In the genomic region with DNA sequence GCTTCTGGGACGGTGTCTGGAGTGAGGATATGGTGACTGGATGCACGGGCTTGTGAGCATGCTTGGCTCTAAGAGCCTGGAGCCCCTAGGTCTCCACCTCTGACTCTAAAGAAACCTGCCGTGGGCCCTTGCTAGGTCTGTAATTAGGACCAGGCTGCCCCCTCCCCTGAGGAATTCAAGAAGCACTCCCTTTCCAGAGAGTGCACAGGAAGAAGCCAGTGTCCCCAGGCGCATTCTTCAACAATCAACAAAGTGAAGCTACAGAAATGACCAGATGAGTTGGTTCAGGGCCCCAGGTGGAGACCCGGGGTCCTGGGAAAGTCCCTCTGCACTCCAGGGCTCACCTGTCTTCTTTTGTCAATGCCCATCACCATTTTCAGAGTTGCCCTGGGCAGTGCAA, we compare ENCODE assay signal across 35 mouse cellular contexts. TPM values are rescaled to one million over a fixed set of nuclear protein-coding genes. Genes with fewer than 3 reads are reported as not detected.
DNase-seq lines count a peak whose midpoint lies in the region; ATAC-seq and TF ChIP-seq lines count a peak whose summit lies in the region.
"Had no signal": no experiment of that assay in that cellular context is flagged by ENCODE, and none has a peak within 500 bp of the region (broad histone marks: within the 10 kb centered on the region; RNA-seq: fewer than 3 reads in every experiment).

No protein-coding gene starts in this region.

- no peak for ATAC-seq in liver, embryonic 11.5 days (replicated peaks; ENCODE audit: low FRiP score)
- ATAC-seq: CD4-positive, CD25-positive, alpha-beta regulatory T cell, adult 4 months; forebrain, embryonic 14.5 days; forebrain, postnatal 0 days; intestine, postnatal 0 days; Patski had no signal

- H3K27me3 ChIP-seq in heart, adult 2 months (ENCODE audit: control insufficient read depth, insufficient read depth, low read length) = no peaks in the 10 kb centered on the region; the same call in 1 of the 2 replicates
- no peaks in the 10 kb centered on the region for H3K27me3 ChIP-seq in ES-Bruce4 (ENCODE audit: control insufficient read depth, insufficient read depth, low read length, poor library complexity, severe bottlenecking)
- H3K27me3 ChIP-seq in embryonic facial prominence, embryonic 10.5 days (replicated peaks; ENCODE audit: low read depth, poor library complexity, severe bottlenecking) = peaks cover 15% of the 10 kb centered on the region; the same call in 1 of the 2 replicates
- no peaks in the 10 kb centered on the region for H3K27me3 ChIP-seq in liver, embryonic 11.5 days (replicated peaks; ENCODE audit: control insufficient read depth, insufficient read depth, low read length)
- H3K27me3 ChIP-seq: embryonic facial prominence, embryonic 13.5 days; hindbrain, embryonic 15.5 days; Patski had no signal

- H3K4me1 ChIP-seq in heart, adult 2 months (ENCODE audit: control insufficient read depth, insufficient read depth, low read length) = no peaks in the 10 kb centered on the region
- peaks cover 9% of the 10 kb centered on the region for H3K4me1 ChIP-seq in ES-Bruce4 (ENCODE audit: control insufficient read depth, insufficient read depth, low read length)
- peaks cover 33% of the 10 kb centered on the region for H3K4me1 ChIP-seq in embryonic facial prominence, embryonic 10.5 days
- no peaks in the 10 kb centered on the region for H3K4me1 ChIP-seq in liver, embryonic 11.5 days (replicated peaks; ENCODE audit: control insufficient read depth, insufficient read depth, low read length)

- DNase-seq in heart, adult 11 months = peak; percentile 86
- DNase-seq in heart, adult 2 months = no peak
- peak; percentile 27 for DNase-seq in ZHBTc4 (ENCODE audit: low read depth, low spot score)
- peak; percentile 55 for DNase-seq in embryonic facial prominence, embryonic 10.5 days (ENCODE audit: low spot score)
- DNase-seq in gastrocnemius, postnatal 4 days (ENCODE audit: low spot score in 2 of 2) = no peak
- DNase-seq in layer of hippocampus, adult 9-10 months (ENCODE audit: low spot score) = no peak
- no peak for DNase-seq in liver, embryonic 11.5 days (ENCODE audit: low spot score)
- DNase-seq: adrenal gland, adult 2 months; adrenal gland, postnatal 14 days; cerebellum, adult 11 months; cerebellum, adult 8-10 months; cerebellum, postnatal 10 days; cerebellum, postnatal 36 days; forebrain, postnatal 0 days; gastrocnemius, adult 2 months; gastrocnemius, postnatal 14 days; kidney, adult 2 months had no signal

- intact Hi-C loops in heart, adult 2 months (cut with DNase I) = no loop called here

- no peak overlapping the region for H3K27ac ChIP-seq in heart, adult 2 months
- H3K27ac ChIP-seq in ES-Bruce4 (ENCODE audit: insufficient read depth, low read length) = no peak overlapping the region
- peak overlapping the region; percentile 7; the same call in 1 of the 2 replicates for H3K27ac ChIP-seq in embryonic facial prominence, embryonic 10.5 days (replicated peaks)
- H3K27ac ChIP-seq in liver, embryonic 11.5 days (ENCODE audit: low read depth, low read length) = no peak overlapping the region
- H3K27ac ChIP-seq: embryonic facial prominence, embryonic 13.5 days; gastrocnemius, adult 2 months; hindbrain, embryonic 12.5 days; hindbrain, embryonic 15.5 days had no signal

- no peak for TF ChIP-seq EP300 in heart, adult 2 months (IDR thresholded peaks at IDR 0.05; ENCODE audit: insufficient read depth, low read depth, low read length)
- TF ChIP-seq EP300 in ES-Bruce4 (IDR thresholded peaks at IDR 0.05; ENCODE audit: insufficient read depth, low read depth, low read length) = 0 out of 2 replicates have a peak, but pooled peaks have one; percentile 29

- no peaks in the 10 kb centered on the region for H3K36me3 ChIP-seq in heart, adult 2 months (ENCODE audit: control insufficient read depth, insufficient read depth, low read length)
- H3K36me3 ChIP-seq in ES-Bruce4 (ENCODE audit: control insufficient read depth, insufficient read depth, low read length, poor library complexity, severe bottlenecking) = no peaks in the 10 kb centered on the region
- H3K36me3 ChIP-seq in embryonic facial prominence, embryonic 10.5 days (replicated peaks) = no peaks in the 10 kb centered on the region
- H3K36me3 ChIP-seq in liver, embryonic 11.5 days (ENCODE audit: control insufficient read depth, insufficient read depth, low read length) = no peaks in the 10 kb centered on the region
- H3K36me3 ChIP-seq: embryonic facial prominence, embryonic 13.5 days; G1E; hindbrain, embryonic 12.5 days; hindbrain, embryonic 15.5 days had no signal

- TF ChIP-seq POLR2A in heart, adult 2 months (IDR thresholded peaks at IDR 0.05; ENCODE audit: insufficient read depth, low read depth, low read length) = no peak
- no peak for TF ChIP-seq POLR2A in ES-Bruce4 (IDR thresholded peaks at IDR 0.05; ENCODE audit: insufficient read depth, low read length)

- H3K4me3 ChIP-seq in heart, adult 2 months = no peak overlapping the region
- H3K4me3 ChIP-seq in ES-Bruce4 (ENCODE audit: low read depth, low read length) = no peak overlapping the region
- no peak overlapping the region for H3K4me3 ChIP-seq in embryonic facial prominence, embryonic 10.5 days
- no peak overlapping the region for H3K4me3 ChIP-seq in liver, embryonic 11.5 days (ENCODE audit: low read depth, low read length)
- H3K4me3 ChIP-seq: embryonic facial prominence, embryonic 13.5 days; erythroblast, embryonic 14.5 days; gastrocnemius, adult 2 months; hindbrain, embryonic 12.5 days; hindbrain, embryonic 15.5 days had no signal

- WGBS in heart, adult 2 months = 57% methylated on average over 5 of the region's 5 CpGs
- WGBS in embryonic facial prominence, embryonic 10.5 days = 21% methylated on average over 5 of the region's 5 CpGs
- WGBS in liver, embryonic 11.5 days = 49% methylated on average over 5 of the region's 5 CpGs

- H3K4me2 ChIP-seq in liver, embryonic 11.5 days = no peak overlapping the region
- H3K4me2 ChIP-seq: embryonic facial prominence, embryonic 13.5 days; heart, embryonic 11.5 days; hindbrain, embryonic 12.5 days; hindbrain, embryonic 15.5 days had no signal

- H3K79me2 ChIP-seq in heart, adult 2 months (replicated peaks; ENCODE audit: control insufficient read depth, insufficient read depth, low read length) = no peaks in the 10 kb centered on the region

- H3K9ac ChIP-seq in heart, adult 2 months (ENCODE audit: low read depth, low read length) = no peak overlapping the region
- no peak overlapping the region for H3K9ac ChIP-seq in ES-Bruce4 (ENCODE audit: low read depth, poor library complexity, severe bottlenecking)
- H3K9ac ChIP-seq in liver, embryonic 11.5 days (ENCODE audit: low read depth, low read length) = no peak overlapping the region
- H3K9ac ChIP-seq: embryonic facial prominence, embryonic 13.5 days; forebrain, postnatal 0 days; hindbrain, embryonic 12.5 days; hindbrain, embryonic 15.5 days had no signal

- no peak for TF ChIP-seq CTCF in heart, adult 2 months (IDR thresholded peaks at IDR 0.05)
- TF ChIP-seq CTCF in ES-Bruce4 (IDR thresholded peaks at IDR 0.05; ENCODE audit: low read depth, low read length) = no peak

- no peaks in the 10 kb centered on the region for H3K9me3 ChIP-seq in ES-Bruce4 (replicated peaks; ENCODE audit: control insufficient read depth, insufficient read depth, low read length, poor library complexity, severe bottlenecking)
- H3K9me3 ChIP-seq in embryonic facial prominence, embryonic 10.5 days = no peaks in the 10 kb centered on the region
- no peaks in the 10 kb centered on the region for H3K9me3 ChIP-seq in liver, embryonic 11.5 days (ENCODE audit: control insufficient read depth, low read length)
- H3K9me3 ChIP-seq: embryonic facial prominence, embryonic 13.5 days; G1E; hindbrain, embryonic 12.5 days; hindbrain, embryonic 15.5 days had no signal

RNA-seq across cellular contexts. Expression of gene Clrn3, which starts 51.2 kb away (rescaled TPM):
- total RNA-seq in heart, adult 2 months (2021) = not detected
- polyA plus RNA-seq in heart, adult 2 months (2012; rRNA removed) = not detected in 2 replicates
- not detected in 2 replicates for polyA plus RNA-seq in ES-Bruce4 (2011; ENCODE audit: insufficient read depth, insufficient read length, low read depth, missing spikeins)
- polyA plus RNA-seq in embryonic facial prominence, embryonic 10.5 days (2016; fragmentation: Nextera tagmentation; extraction: Ambion mirVana) = not detected in 2 replicates
- not detected for total RNA-seq in gastrocnemius, postnatal 4 days (2021)
- 0.04 TPM in 1 of 2 replicates, not detected in the other for polyA plus RNA-seq in liver, embryonic 11.5 days (2014; fragmentation: Nextera tagmentation; extraction: Ambion mirVana)
- total RNA-seq: adrenal gland, adult 2 months; adrenal gland, postnatal 14 days; gastrocnemius, adult 2 months; gastrocnemius, postnatal 14 days; heart, postnatal 25 days; hematopoietic stem cell, adult 5-6 weeks had no signal
- polyA plus RNA-seq: adrenal gland, adult 2 months; C2C12; CD4-positive, CD25-positive, alpha-beta regulatory T cell, adult 4 months; cortical plate, adult 2 months; embryonic facial prominence, embryonic 13.5 days; erythroblast, embryonic 14.5 days; forebrain, embryonic 14.5 days; forebrain, postnatal 0 days; frontal cortex, adult 2 months; G1E; heart, embryonic 11.5 days; heart, embryonic 14.5 days; heart, postnatal 0 days; hindbrain, embryonic 12.5 days; hindbrain, embryonic 15.5 days; Patski had no signal

Comparison
In these comparisons a context has a peak if more than half of its experiments do, and no peak if none do; other contexts are left out.
1. DNase-seq: peak in heart, adult 11 months (single experiment), ZHBTc4 (single experiment) and embryonic facial prominence, embryonic 10.5 days (single experiment); none in heart, adult 2 months (0 of 2), gastrocnemius, postnatal 4 days (0 of 2), layer of hippocampus, adult 9-10 months (single experiment) and liver, embryonic 11.5 days (single experiment).